Mouse (Mus musculus) spleen, adult 2 months (tissue): ENCODE data around the gene Wscd2.

Source experiments
- CTCF ChIP-seq: fragments of 200-500 bp; IDR thresholded peaks from 2 replicates; pipeline ENCODE4 v1.5.1; 2011; ENCODE audit warnings: mild to moderate bottlenecking, inconsistent platforms; ENCODE audit not compliant: insufficient read depth, insufficient read length, insufficient replicate concordance; ENCODE audit errors: extremely low read depth
- POLR2A ChIP-seq: fragments of 200-500 bp; IDR thresholded peaks from 2 replicates; pipeline ENCODE4 v1.6.1; 2011; ENCODE audit warnings: low read depth, low read length, inconsistent platforms

GRCm38 (mm10) chr5:113577555-113577954 lies 87.4 kb downstream of the Wscd2 start:
- TF ChIP-seq CTCF (no peak), POLR2A (no peak)
